Mouse (Mus musculus) limb, embryonic 12.5 days (tissue): ENCODE measurements at regions not wholly inside any gene's neighbourhood (a gene's known extent, or its start where the extent isn't known, plus 50 kb on each side); places are given as distances from the start of the nearest gene placed in this dataset.

Source experiments
- ATAC-seq: fragments of 200-750 bp; cut with Nextera tagmentation; 2 replicates; pipeline ENCODE4 v1.8.0; 2017; ENCODE audit warnings: low read depth, moderate TSS enrichment; ENCODE audit not compliant: insufficient number of reproducible peaks, insufficient read depth, low FRiP score, low TSS enrichment
- H3K27ac ChIP-seq: fragments of 300-500 bp; sonication (generic); 2 replicates; pipeline ENCODE4 v1.5.1; 2016; ENCODE audit warnings: mild to moderate bottlenecking, moderate library complexity
- H3K27me3 ChIP-seq: fragments of 300-500 bp; sonication (generic); 2 replicates; pipeline ENCODE4 v1.6.1; 2016; ENCODE audit warnings: mild to moderate bottlenecking, moderate library complexity
- H3K36me3 ChIP-seq: fragments of 300-500 bp; sonication (generic); 2 replicates; pipeline ENCODE4 v1.6.1; 2016; ENCODE audit warnings: mild to moderate bottlenecking, moderate library complexity
- H3K4me1 ChIP-seq: fragments of 300-500 bp; sonication (generic); replicated peaks from 2 replicates; pipeline ENCODE4 v1.6.1; 2016
- H3K4me2 ChIP-seq: fragments of 300-500 bp; sonication (generic); 2 replicates; pipeline ENCODE4 v1.6.1; 2016; ENCODE audit warnings: mild to moderate bottlenecking, moderate library complexity
- H3K4me3 ChIP-seq: fragments of 300-500 bp; sonication (generic); replicated peaks from 2 replicates; pipeline ENCODE4 v1.5.1; 2016; ENCODE audit warnings: mild to moderate bottlenecking
- H3K9ac ChIP-seq: fragments of 300-500 bp; sonication (generic); replicated peaks from 2 replicates; pipeline ENCODE4 v1.6.1; 2016; ENCODE audit warnings: mild to moderate bottlenecking, moderate library complexity
- H3K9me3 ChIP-seq: fragments of 300-500 bp; sonication (generic); 2 replicates; pipeline ENCODE4 v1.6.1; 2016; ENCODE audit warnings: mild to moderate bottlenecking, moderate library complexity
- WGBS: fragments of 180-500 bp; shearing (Covaris S2); methylation state at CpG from one replicate; pipeline ENCODE4 v1.1.7; 2016; 5-methylcytosine and 5-hydroxymethylcytosine counted together

DNA sequence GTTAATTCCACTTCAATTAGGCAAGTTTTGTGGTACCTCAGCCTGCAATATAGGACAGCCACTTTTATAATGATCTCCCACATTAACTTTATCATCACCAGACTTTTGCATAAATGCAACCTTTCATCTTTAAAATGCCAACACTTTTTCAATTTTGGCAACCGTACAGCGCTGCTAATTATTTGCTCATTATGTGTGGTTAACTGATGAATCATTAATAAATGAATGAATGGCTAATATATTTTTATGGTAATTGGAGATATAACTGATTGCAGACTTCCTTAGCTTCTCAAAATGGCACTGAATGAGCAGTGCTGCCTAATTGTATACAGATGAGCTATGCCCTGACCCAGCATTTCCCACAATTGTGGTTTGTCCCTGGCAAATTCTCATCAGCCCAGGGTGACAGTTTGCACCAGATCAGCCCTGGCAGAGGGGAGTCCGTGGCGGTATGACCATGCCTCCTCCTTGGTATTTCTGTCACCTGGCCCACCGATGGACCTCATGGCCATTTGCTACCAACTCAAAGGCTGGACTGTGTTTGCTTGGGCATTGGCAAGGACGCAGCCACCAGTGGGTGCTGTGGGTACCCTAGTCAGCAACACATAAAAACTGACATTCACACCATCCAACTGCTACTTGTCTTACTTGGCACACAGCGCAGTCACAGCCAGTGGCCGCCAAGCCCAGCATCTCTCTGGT lies 173.7 kb upstream of the Lmo4 start:
- H3K27me3 ChIP-seq = peaks cover 9% of the 10 kb centered on the region; the same call in 1 of the 2 replicates
- H3K36me3 ChIP-seq = no peaks in the 10 kb centered on the region
- no peaks in the 10 kb centered on the region for H3K9me3 ChIP-seq
- peaks cover 53% of the 10 kb centered on the region for H3K4me1 ChIP-seq
- peak overlapping the region; percentile 13; the same call in 1 of the 2 replicates for H3K4me2 ChIP-seq
- WGBS = 38% methylated on average over 8 of the region's 8 CpGs
- no peak for ATAC-seq
- no peak overlapping the region for H3K4me3 ChIP-seq
- H3K27ac ChIP-seq = peak overlapping the region; percentile 74
- no peak overlapping the region for H3K9ac ChIP-seq

DNA sequence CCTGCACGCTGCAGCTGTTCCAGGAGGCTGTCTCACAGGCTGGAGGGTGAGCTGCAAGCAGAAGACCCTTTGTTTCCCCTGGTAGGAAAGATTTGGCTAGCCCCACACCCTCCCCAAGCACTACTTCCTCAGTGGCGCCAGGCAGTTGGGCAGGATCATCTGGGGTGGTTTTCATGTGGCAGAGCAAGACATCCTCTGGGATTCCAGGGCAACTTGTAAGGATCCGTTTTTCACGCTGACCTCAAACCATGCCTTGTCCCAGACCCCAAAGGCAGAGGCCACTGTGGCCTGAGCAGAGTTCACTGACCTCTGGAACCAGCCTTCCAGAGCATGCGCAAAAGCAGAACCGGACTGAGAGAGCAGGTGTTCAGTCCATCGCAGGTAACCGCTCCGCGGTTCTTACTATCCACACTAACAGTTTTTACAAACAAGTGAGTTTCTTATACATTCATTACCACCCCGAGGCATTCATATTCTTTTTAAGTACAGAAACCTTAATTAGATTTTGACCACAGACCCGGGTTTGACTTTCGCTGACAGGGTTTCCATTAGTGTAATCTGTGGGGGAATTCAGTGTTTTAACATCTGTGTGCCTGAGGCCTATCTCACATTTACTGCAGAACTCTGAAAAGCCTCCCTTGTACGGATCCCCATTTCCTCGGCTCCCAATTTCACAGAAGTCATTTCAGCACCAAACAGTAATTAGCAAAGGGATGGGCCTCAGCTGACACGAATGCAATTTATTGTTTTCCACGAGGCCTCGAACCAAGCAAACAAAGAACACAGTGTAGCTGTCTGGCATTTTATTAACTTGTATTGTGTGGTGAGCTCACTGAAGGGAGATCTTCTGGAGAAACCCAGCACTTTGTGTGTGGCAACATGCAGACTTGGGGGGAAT lies 172.9 kb upstream of the Lmo4 start:
- Histone ChIP-seq H3K9ac (no peak overlapping the region), H3K4me2 (peak overlapping the region; percentile 13; the same call in 1 of the 2 replicates), H3K27me3 (peaks cover 7% of the 10 kb centered on the region; the same call in 1 of the 2 replicates), H3K4me3 (no peak overlapping the region), H3K4me1 (peaks cover 53% of the 10 kb centered on the region), H3K27ac (peak overlapping the region; percentile 74), H3K9me3 (no peaks in the 10 kb centered on the region), H3K36me3 (no peaks in the 10 kb centered on the region)
- WGBS = 17% methylated on average over 18 of the region's 18 CpGs
- no peak for ATAC-seq

DNA sequence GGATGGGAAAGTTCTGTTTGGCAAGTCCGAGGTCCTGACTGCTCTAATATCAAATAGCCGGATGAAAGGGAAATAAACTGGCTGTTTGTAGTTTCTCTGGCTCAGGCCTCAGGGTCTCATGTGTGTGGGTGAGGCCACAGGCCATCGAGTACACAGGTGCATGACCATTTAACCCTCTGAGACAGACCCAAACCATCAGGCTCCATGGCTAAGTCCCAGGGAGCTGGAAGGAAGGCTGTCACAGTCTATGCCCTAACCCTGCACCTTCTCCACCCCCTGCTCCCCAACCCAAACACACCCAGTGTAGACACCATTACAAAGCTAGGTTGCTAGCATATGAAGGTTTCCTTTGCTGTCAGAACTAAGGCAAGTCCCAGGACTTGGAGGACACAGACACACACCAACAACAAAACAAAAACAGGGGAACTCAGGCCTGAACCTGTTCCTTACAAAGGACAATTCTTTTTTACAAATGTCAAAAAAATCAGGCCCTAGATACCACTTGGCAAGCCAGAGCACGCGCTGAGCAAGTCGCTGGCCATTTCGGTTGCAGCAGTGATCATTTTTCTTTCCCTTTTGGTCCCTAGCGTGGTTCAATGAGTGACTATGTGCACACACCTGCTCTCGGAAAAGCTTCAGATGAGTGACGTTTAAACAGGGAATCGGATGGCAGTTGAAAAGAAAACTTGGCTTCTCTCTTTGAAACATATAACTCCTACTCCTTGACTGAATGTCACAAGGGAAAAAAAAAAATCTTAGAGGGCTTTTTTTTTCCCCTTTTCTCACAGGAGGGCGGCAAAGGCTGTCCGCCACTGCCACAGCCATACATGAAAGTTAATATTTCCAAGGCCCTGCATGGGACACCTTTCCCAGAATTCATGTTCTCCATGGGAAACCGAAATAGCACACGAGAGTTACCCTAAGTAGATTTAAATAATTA lies 171.7 kb upstream of the Lmo4 start:
- H3K9me3 ChIP-seq = no peaks in the 10 kb centered on the region
- H3K27ac ChIP-seq = 0 out of 2 replicates have a peak overlapping the region, but pooled peaks have one; percentile 3
- WGBS = 67% methylated on average over 15 of the region's 15 CpGs
- H3K36me3 ChIP-seq = no peaks in the 10 kb centered on the region
- H3K27me3 ChIP-seq = peaks cover 7% of the 10 kb centered on the region; the same call in 1 of the 2 replicates
- H3K4me2 ChIP-seq = no peak overlapping the region
- H3K4me3 ChIP-seq = no peak overlapping the region
- peaks cover 53% of the 10 kb centered on the region for H3K4me1 ChIP-seq
- no peak for ATAC-seq
- no peak overlapping the region for H3K9ac ChIP-seq

DNA sequence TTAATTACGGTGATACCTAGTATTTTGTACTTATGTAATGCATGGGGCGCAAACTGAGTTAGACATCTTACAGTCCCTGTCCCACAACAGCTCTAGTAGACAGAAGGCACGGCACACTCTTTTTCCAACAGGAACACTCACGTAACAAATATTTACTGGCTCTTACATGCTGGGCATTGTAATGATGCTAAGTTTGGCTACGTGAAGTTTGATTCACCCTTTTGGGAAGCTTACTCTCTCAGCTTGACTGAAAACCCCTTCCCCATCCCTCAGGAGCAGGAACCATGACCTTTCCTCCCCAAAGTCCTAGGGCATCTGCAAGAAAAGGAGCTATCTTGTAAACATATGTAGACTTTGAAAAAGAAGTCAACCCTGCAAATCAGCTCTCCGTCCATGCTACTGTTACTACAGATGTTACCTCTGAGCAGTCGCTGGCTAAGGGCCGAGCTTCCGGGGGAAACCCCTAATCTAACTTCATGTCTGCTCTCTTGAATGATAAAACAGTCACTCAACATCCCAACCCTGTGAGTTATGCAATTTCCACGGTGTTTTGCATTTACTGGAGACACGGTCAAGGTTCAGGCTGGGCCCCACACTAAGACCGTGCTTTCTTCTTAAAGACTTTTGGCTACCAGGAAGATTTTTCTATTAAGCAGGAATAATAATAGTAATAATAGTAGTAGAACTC lies 170.8 kb upstream of the Lmo4 start:
- Histone ChIP-seq H3K4me2 (no peak overlapping the region), H3K36me3 (no peaks in the 10 kb centered on the region), H3K4me1 (peaks cover 46% of the 10 kb centered on the region), H3K9me3 (no peaks in the 10 kb centered on the region), H3K9ac (no peak overlapping the region), H3K27ac (no peak overlapping the region), H3K27me3 (peaks cover 7% of the 10 kb centered on the region; the same call in 1 of the 2 replicates), H3K4me3 (no peak overlapping the region)
- WGBS = 82% methylated on average over 12 of the region's 12 CpGs
- no peak for ATAC-seq

DNA sequence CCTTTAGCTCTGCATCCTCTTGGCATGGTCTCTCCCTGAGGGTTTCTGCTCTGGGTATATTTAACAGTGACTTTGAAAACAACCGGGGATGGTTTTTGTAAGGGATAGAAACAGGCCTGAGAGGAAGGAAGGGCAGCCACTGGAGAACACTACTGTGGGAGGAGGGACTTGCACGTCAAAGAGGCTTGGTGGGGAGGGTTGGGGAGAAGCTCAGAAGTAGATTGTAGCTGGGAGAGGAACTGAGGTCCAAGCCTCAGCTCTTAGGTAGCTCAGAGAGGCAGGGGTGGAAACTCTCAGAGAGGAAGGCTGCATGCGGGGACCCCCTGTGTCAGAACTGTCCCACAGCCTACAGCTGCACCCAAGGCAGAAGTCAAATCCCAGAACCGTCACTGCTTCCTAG lies 163.3 kb upstream of the Lmo4 start:
- 64% methylated on average over 4 of the region's 4 CpGs for WGBS
- Histone ChIP-seq H3K27ac (no peak overlapping the region), H3K36me3 (no peaks in the 10 kb centered on the region), H3K9ac (no peak overlapping the region), H3K4me1 (peaks cover 34% of the 10 kb centered on the region), H3K9me3 (peaks cover 4% of the 10 kb centered on the region; the same call in 1 of the 2 replicates), H3K4me2 (no peak overlapping the region; the same call in 1 of the 2 replicates), H3K4me3 (no peak overlapping the region), H3K27me3 (no peaks in the 10 kb centered on the region)
- ATAC-seq = no peak

DNA sequence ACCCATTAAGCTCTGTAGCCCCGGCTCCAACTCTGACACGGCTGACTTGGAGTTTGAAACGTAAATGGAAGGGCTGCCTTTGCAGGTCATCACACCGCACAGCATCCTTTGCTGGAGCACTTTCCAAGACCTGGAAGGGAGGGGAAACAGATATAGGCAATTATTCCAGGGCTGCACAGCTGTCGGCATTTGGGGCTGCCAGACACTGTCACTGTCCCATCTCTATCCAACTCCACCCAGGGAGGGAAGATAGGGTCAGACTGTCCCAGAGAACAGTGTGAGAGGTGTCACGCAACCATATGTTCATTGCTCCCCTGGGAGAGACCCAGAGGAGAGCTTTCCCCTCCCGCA lies 162.7 kb upstream of the Lmo4 start:
- ATAC-seq = peak; percentile 42; the same call in 1 of the 2 replicates
- Histone ChIP-seq H3K9me3 (peaks cover 4% of the 10 kb centered on the region; the same call in 1 of the 2 replicates), H3K27me3 (no peaks in the 10 kb centered on the region), H3K27ac (peak overlapping the region; percentile 51), H3K4me1 (peaks cover 34% of the 10 kb centered on the region), H3K4me2 (peak overlapping the region; percentile 53), H3K4me3 (peak overlapping the region; percentile 22), H3K9ac (peak overlapping the region; percentile 14), H3K36me3 (no peaks in the 10 kb centered on the region)
- 20% methylated on average over 7 of the region's 7 CpGs for whole genome bisulfite sequencing

DNA sequence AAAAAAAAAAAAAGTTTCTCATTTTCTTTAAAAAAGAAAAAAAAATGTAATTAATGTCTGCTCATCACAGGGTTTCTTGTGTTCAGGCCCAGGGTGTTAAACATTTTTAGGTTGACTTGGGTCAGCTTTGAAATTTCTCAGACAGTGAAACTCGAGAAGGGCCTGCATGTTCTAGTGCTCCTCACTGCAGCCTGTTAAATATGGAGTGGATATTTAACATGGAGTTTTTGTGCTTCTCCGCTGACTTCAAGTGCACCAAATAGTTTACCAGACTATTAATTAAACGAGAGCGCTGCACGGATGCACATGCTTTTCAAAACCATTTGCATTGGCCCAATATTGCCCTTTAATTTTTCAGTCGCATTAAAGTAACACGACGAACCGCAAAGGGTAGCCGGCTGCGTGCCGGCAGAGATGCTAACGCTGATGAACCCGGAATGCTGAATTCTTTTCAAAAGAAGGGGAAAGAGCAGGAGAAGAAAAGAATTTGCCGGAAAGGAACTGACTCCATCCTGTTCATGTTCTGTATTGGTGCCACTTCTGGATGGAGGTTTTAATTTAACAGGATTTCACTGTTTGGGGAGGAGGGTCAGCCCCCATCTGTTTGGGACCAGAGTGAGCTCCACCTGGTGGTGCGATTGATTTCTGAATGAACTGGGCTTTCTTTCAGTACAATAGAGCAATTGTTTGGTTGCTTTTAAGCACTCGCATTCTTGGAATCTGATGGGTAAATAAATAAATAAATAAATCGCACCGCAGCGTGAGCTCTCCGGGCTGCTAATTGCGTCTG lies 162.2 kb upstream of the Lmo4 start:
- ATAC-seq = peak; percentile 30; the same call in 1 of the 2 replicates
- peak overlapping the region; percentile 53 for H3K4me2 ChIP-seq
- WGBS = 28% methylated on average over 22 of the region's 22 CpGs
- no peaks in the 10 kb centered on the region for H3K36me3 ChIP-seq
- H3K9me3 ChIP-seq = peaks cover 4% of the 10 kb centered on the region; the same call in 1 of the 2 replicates
- H3K4me1 ChIP-seq = peaks cover 37% of the 10 kb centered on the region
- H3K27ac ChIP-seq = peak overlapping the region; percentile 51
- H3K4me3 ChIP-seq = peak overlapping the region; percentile 22
- H3K27me3 ChIP-seq = no peaks in the 10 kb centered on the region
- peak overlapping the region; percentile 14 for H3K9ac ChIP-seq

DNA sequence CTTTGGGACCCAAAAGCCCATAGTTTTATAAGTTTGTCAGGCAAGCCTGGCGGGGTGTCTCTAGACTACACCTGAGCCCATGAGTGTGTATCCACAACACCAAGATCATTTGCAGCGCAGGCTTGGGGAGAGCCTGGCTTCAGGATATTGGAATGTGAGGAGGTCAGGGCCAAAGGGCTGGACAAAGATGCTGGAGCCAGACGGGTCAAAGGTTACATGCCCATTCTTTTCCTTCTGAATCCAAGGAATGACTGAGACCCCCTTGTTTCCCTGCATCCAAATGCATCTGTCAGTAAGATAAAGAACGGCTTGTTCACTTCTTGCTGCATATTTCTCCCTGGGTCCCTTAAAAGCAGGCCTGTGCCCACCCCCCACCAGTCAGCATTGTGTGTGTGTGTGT lies 160.9 kb upstream of the Lmo4 start:
- Histone ChIP-seq H3K9me3 (peaks cover 4% of the 10 kb centered on the region; the same call in 1 of the 2 replicates), H3K4me2 (no peak overlapping the region), H3K36me3 (no peaks in the 10 kb centered on the region), H3K27ac (peak overlapping the region; percentile 53; the same call in 1 of the 2 replicates), H3K27me3 (no peaks in the 10 kb centered on the region), H3K4me3 (no peak overlapping the region), H3K4me1 (peaks cover 37% of the 10 kb centered on the region), H3K9ac (no peak overlapping the region)
- WGBS = 72% methylated on average over 4 of the region's 4 CpGs
- no peak for ATAC-seq

DNA sequence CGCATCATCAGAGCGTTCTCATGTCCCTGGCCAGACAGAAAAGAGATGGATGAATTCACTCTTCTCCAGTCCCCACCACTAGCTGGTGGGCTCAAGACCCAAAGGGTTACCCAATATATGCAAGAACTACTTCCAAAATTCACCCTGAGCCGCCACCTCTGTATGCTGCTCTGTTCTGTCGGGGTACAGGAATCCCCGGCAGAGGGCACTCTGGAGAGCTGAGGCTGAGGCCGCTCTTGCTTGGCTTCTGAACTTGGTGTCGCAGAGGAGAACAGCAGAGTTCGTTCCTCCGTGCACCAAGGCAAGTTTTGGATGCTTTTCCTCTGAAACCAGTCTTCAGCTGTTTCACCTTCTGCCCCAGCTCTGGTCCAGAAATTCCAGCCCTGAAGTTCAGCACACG lies 157.5 kb upstream of the Lmo4 start:
- no peak for ATAC-seq
- H3K4me2 ChIP-seq = no peak overlapping the region
- 60% methylated on average over 10 of the region's 10 CpGs for WGBS
- no peak overlapping the region for H3K9ac ChIP-seq
- no peak overlapping the region for H3K4me3 ChIP-seq
- H3K9me3 ChIP-seq = peaks cover 11% of the 10 kb centered on the region
- no peaks in the 10 kb centered on the region for H3K36me3 ChIP-seq
- H3K27me3 ChIP-seq = no peaks in the 10 kb centered on the region
- H3K27ac ChIP-seq = no peak overlapping the region; the same call in 1 of the 2 replicates
- H3K4me1 ChIP-seq = peaks cover 27% of the 10 kb centered on the region
